Mouse (Mus musculus) lung, embryonic 15.5 days (tissue): ENCODE measurements around the gene Ms4a4c. TPM values are rescaled to one million over a fixed set of nuclear protein-coding genes. Genes with fewer than 3 reads are reported as not detected.
"Not testable (repeated sequence)": the region's sequence is repeated elsewhere in the genome, so short reads cannot be mapped to it uniquely, and the experiment has no call there.

Experiments used
- ATAC-seq: fragments of 200-750 bp; cut with Nextera tagmentation; 2 replicates; pipeline ENCODE4 v1.8.0; 2017; ENCODE audit warnings: moderate number of reproducible peaks, borderline replicate concordance; ENCODE audit not compliant: low FRiP score, low TSS enrichment; ENCODE audit errors: extremely low read depth
- H3K27ac ChIP-seq: fragments of 300-500 bp; sonication (generic); 2 replicates; pipeline ENCODE4 v1.5.1; 2015; ENCODE audit warnings: moderate library complexity, mild to moderate bottlenecking, inconsistent platforms
- H3K27me3 ChIP-seq: fragments of 300-500 bp; sonication (generic); 2 replicates; pipeline ENCODE4 v1.6.1; 2015; ENCODE audit warnings: inconsistent platforms
- H3K36me3 ChIP-seq: fragments of 300-500 bp; sonication (generic); 2 replicates; pipeline ENCODE4 v1.6.1; 2015; ENCODE audit warnings: inconsistent platforms
- H3K4me1 ChIP-seq: fragments of 300-500 bp; sonication (generic); 2 replicates; pipeline ENCODE4 v1.6.1; 2015; ENCODE audit warnings: inconsistent platforms
- H3K4me2 ChIP-seq: fragments of 300-500 bp; sonication (generic); 2 replicates; pipeline ENCODE4 v1.6.1; 2015; ENCODE audit warnings: inconsistent platforms, mild to moderate bottlenecking, moderate library complexity
- H3K4me3 ChIP-seq: fragments of 300-500 bp; sonication (generic); 2 replicates; pipeline ENCODE4 v1.5.1; 2015; ENCODE audit warnings: mild to moderate bottlenecking, inconsistent platforms
- H3K9ac ChIP-seq: fragments of 300-500 bp; sonication (generic); 2 replicates; pipeline ENCODE4 v1.6.1; 2015; ENCODE audit warnings: inconsistent platforms
- H3K9me3 ChIP-seq: fragments of 300-500 bp; sonication (generic); 2 replicates; pipeline ENCODE4 v1.6.1; 2016; ENCODE audit warnings: inconsistent platforms
- WGBS: fragments of 180-500 bp; shearing (Covaris S2); methylation state at CpG from one replicate; pipeline ENCODE4 v1.1.7; 2015; 5-methylcytosine and 5-hydroxymethylcytosine counted together
- polyA plus RNA-seq: library from polyadenylated mRNA; unstranded; fragments of >200 nt; fragmentation: Nextera tagmentation; extraction: Ambion mirVana; gene quantifications from 2 replicates; pipeline ENCODE4 v1.2.1, GENCODE M21; 2015

The Ms4a4c gene
- polyA plus RNA-seq, 1 experiment from 2014 or later, result 1.2 TPM

DNA sequence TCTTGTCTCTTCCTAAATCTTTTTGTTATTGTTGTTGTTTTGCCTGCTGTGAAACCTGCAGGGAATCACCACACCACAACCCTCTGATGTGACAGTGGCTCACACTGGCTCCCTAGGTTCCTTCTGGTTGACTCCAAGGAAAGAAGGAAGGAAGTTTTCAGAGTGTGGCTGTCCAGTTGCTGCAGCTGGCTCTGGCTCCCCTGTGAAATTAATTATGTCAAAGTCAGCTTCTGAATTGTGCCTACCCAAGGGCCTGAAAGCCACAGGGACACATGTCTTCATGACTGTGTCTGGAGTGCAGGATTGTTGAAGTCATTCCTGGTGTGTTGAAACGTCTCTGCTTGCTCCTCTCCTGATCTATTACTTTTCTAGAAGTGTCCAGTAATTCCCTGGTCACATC, 63.8 kb downstream of the Ms4a4c start:
- not testable (repeated sequence) for H3K4me2 ChIP-seq, ATAC-seq, H3K4me1 ChIP-seq, H3K27me3 ChIP-seq, H3K36me3 ChIP-seq, H3K9ac ChIP-seq, H3K27ac ChIP-seq, H3K4me3 ChIP-seq, H3K9me3 ChIP-seq
- WGBS, result 44% methylated on average over 1 of the region's 1 CpGs

DNA sequence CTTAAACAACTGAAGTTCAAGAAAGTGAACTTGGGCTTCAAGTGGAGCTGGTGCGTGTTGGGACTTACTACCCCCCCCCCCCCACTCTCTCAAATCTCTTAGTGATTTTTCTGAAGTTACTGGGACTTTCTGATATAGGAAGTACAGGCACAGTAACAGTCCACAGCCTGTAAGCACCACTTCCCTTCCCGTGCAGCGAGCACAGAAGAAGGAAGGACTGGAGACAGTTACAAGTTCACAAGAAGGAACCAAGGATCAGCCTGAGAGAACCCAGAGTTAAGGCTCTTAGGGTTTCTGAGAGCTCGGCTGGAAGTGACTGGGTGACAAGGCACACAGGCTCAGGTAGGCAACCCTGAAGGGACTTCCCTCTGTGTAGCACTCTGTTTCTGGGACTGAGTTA, 64.6 kb downstream of the Ms4a4c start, which contains the start of gene Ms4a6c:
Gene Ms4a6c (plus strand): TSS at position 152 of the 400 bp plus-strand sequence.
- 72% methylated on average over 4 of the region's 4 CpGs for WGBS
- ATAC-seq, H3K9ac ChIP-seq, H3K27me3 ChIP-seq, H3K4me2 ChIP-seq, H3K36me3 ChIP-seq, H3K4me1 ChIP-seq, H3K4me3 ChIP-seq, H3K27ac ChIP-seq, H3K9me3 ChIP-seq: not testable (repeated sequence)

Other genes starting within 250 kb of the Ms4a4c start
- not detected in 2 replicates for gene 1700025F22Rik, start 239.4 kb upstream of the Ms4a4c start, polyA plus RNA-seq
- not detected in 2 replicates for gene Ms4a13, start 208.0 kb upstream of the Ms4a4c start, polyA plus RNA-seq
- not detected in 2 replicates for gene Ms4a12, start 172.3 kb upstream of the Ms4a4c start, polyA plus RNA-seq
- not detected in 2 replicates for gene Ms4a1, start 138.5 kb upstream of the Ms4a4c start, polyA plus RNA-seq
- gene Ms4a5, start 120.9 kb upstream of the Ms4a4c start, polyA plus RNA-seq, result not detected in 2 replicates
- gene Ms4a14, start 90.3 kb upstream of the Ms4a4c start, polyA plus RNA-seq, result 0.05 and 0.06 TPM in 2 replicates
- 4.4 and 4.6 TPM in 2 replicates for gene Ms4a7, start 68.6 kb upstream of the Ms4a4c start, polyA plus RNA-seq
- gene Ms4a4a, start 29.2 kb upstream of the Ms4a4c start, polyA plus RNA-seq, result 4.6 and 6.4 TPM in 2 replicates
- 0.04 and 0.69 TPM in 2 replicates for gene Ms4a4b, start 38.8 kb downstream of the Ms4a4c start, polyA plus RNA-seq
- 6.0 and 7.9 TPM in 2 replicates for gene Ms4a6c, start 64.6 kb downstream of the Ms4a4c start, polyA plus RNA-seq
- gene Gm8369, start 81.2 kb downstream of the Ms4a4c start, polyA plus RNA-seq, result 0.22 TPM in 1 of 2 replicates, not detected in the other
- 4.9 and 7.1 TPM in 2 replicates for gene Ms4a6b, start 111.7 kb downstream of the Ms4a4c start, polyA plus RNA-seq
- gene Ms4a4d, start 132.0 kb downstream of the Ms4a4c start, polyA plus RNA-seq, result 1.2 and 1.4 TPM in 2 replicates
- 4.6 and 6.4 TPM in 2 replicates for gene Ms4a6d, start 200.1 kb downstream of the Ms4a4c start, polyA plus RNA-seq
- 0.17 and 0.23 TPM in 2 replicates for gene Ms4a2, start 218.9 kb downstream of the Ms4a4c start, polyA plus RNA-seq
- 0.19 TPM in 1 of 2 replicates, not detected in the other for gene Ms4a3, start 236.1 kb downstream of the Ms4a4c start, polyA plus RNA-seq